ENCODE assay signal across 30 mouse cellular contexts in the genomic region with DNA sequence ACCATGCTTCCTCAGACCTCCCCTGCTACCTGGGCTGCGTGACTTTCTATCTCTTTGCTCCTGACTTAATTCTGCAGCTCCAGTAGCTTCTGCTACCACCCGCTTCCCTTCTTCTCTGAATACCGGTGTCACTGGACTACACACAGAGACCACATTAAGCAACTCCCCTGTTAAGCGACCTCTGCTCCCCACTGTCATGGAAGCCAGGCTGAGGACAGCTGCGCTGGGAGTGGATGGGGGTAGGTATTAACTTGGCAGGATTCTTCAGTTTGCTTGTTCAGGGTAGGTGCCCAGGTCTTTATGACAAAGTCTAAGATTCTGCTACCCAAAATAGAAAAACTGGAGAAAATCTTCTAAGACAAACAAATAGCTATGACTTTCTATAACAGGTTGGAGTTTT.
"Had no signal": no experiment of that assay in that cellular context is flagged by ENCODE, and none has a peak within 500 bp of the region (broad histone marks: within the 10 kb centered on the region; RNA-seq: fewer than 3 reads in every experiment).

No protein-coding gene starts in this region.

- ATAC-seq: lung, postnatal 0 days; midbrain, embryonic 13.5 days; midbrain, embryonic 15.5 days; midbrain, embryonic 16.5 days had no signal

- H3K9ac ChIP-seq: limb, embryonic 12.5 days; limb, embryonic 13.5 days; limb, embryonic 15.5 days; liver, embryonic 13.5 days; liver, embryonic 14.5 days; liver, embryonic 15.5 days; lung, embryonic 14.5 days; lung, embryonic 15.5 days; midbrain, embryonic 12.5 days; midbrain, embryonic 13.5 days; midbrain, embryonic 15.5 days; neural tube, embryonic 12.5 days had no signal

- DNase-seq: left cerebral cortex, postnatal 4 days; liver, embryonic 13.5 days; lung, adult 18-20 months; lung, adult 2 months; lung, embryonic 14.5 days; lung, postnatal 10 days; lung, postnatal 14 days; lung, postnatal 36 days; lung, postnatal 4 days; midbrain, embryonic 14.5 days had no signal

- H3K27ac ChIP-seq: left cerebral cortex, adult 2 months; limb, embryonic 10.5 days; limb, embryonic 12.5 days; limb, embryonic 13.5 days; limb, embryonic 15.5 days; liver, embryonic 13.5 days; liver, embryonic 14.5 days; liver, embryonic 15.5 days; lung, embryonic 15.5 days; macrophage; midbrain, embryonic 10.5 days; midbrain, embryonic 12.5 days; midbrain, embryonic 13.5 days; midbrain, embryonic 15.5 days; neural tube, embryonic 12.5 days had no signal

- H3K9me3 ChIP-seq: limb, embryonic 10.5 days; limb, embryonic 13.5 days; limb, embryonic 15.5 days; liver, embryonic 13.5 days; liver, embryonic 15.5 days; lung, embryonic 15.5 days; midbrain, embryonic 10.5 days; midbrain, embryonic 12.5 days; midbrain, embryonic 13.5 days; midbrain, embryonic 15.5 days; neural tube, embryonic 12.5 days had no signal

- H3K4me1 ChIP-seq: limb, embryonic 10.5 days; limb, embryonic 15.5 days; liver, embryonic 13.5 days; liver, embryonic 15.5 days; lung, embryonic 15.5 days; megakaryocyte, embryonic 14.5 days; midbrain, embryonic 10.5 days; midbrain, embryonic 12.5 days; midbrain, embryonic 13.5 days; midbrain, embryonic 15.5 days; neural tube, embryonic 12.5 days had no signal

- H3K4me2 ChIP-seq: limb, embryonic 12.5 days; limb, embryonic 13.5 days; limb, embryonic 15.5 days; liver, embryonic 11.5 days; liver, embryonic 13.5 days; liver, embryonic 15.5 days; lung, embryonic 14.5 days; lung, embryonic 15.5 days; midbrain, embryonic 11.5 days; midbrain, embryonic 12.5 days; midbrain, embryonic 13.5 days; midbrain, embryonic 15.5 days; neural tube, embryonic 12.5 days had no signal

- H3K36me3 ChIP-seq: limb, embryonic 10.5 days; limb, embryonic 12.5 days; limb, embryonic 13.5 days; limb, embryonic 15.5 days; liver, embryonic 13.5 days; liver, embryonic 15.5 days; lung, embryonic 15.5 days; midbrain, embryonic 10.5 days; midbrain, embryonic 12.5 days; midbrain, embryonic 13.5 days; midbrain, embryonic 15.5 days; neural tube, embryonic 12.5 days had no signal

- H3K4me3 ChIP-seq: left cerebral cortex, adult 2 months; limb, embryonic 10.5 days; limb, embryonic 12.5 days; limb, embryonic 13.5 days; limb, embryonic 15.5 days; liver, embryonic 13.5 days; liver, embryonic 15.5 days; lung, embryonic 15.5 days; megakaryocyte, embryonic 14.5 days; midbrain, embryonic 10.5 days; midbrain, embryonic 12.5 days; midbrain, embryonic 13.5 days; midbrain, embryonic 15.5 days; myocyte; neural tube, embryonic 12.5 days had no signal

- H3K27me3 ChIP-seq: limb, embryonic 12.5 days; limb, embryonic 13.5 days; limb, embryonic 15.5 days; liver, embryonic 13.5 days; liver, embryonic 15.5 days; lung, embryonic 15.5 days; megakaryocyte, embryonic 14.5 days; midbrain, embryonic 12.5 days; midbrain, embryonic 13.5 days; midbrain, embryonic 15.5 days; neural tube, embryonic 12.5 days had no signal
